Mouse (Mus musculus) erythroblast, embryonic 14.5 days (primary cell): ENCODE measurements at regions not wholly inside any gene's neighbourhood (a gene's known extent, or its start where the extent isn't known, plus 50 kb on each side); places are given as distances from the start of the nearest gene placed in this dataset.

Experiments used
- H3K27me3 ChIP-seq: 2 replicates; pipeline ENCODE4 v1.6.1; 2012; ENCODE audit warnings: inconsistent platforms; ENCODE audit not compliant: control insufficient read depth
- H3K36me3 ChIP-seq: 2 replicates; pipeline ENCODE4 v1.6.1; 2012; ENCODE audit warnings: mild to moderate bottlenecking, inconsistent platforms; ENCODE audit not compliant: control insufficient read depth
- H3K4me1 ChIP-seq: 2 replicates; pipeline ENCODE4 v1.6.1; 2012; ENCODE audit warnings: inconsistent platforms; ENCODE audit not compliant: control insufficient read depth
- H3K4me3 ChIP-seq: replicated peaks from 2 replicates; pipeline ENCODE3; 2012; ENCODE audit warnings: moderate library complexity, mild to moderate bottlenecking, inconsistent platforms
- H3K9me3 ChIP-seq: 2 replicates; pipeline ENCODE4 v1.6.1; 2012; ENCODE audit warnings: low read length, inconsistent platforms, mixed read lengths; ENCODE audit not compliant: control insufficient read depth
- GATA1 ChIP-seq: IDR thresholded peaks from 2 replicates; pipeline ENCODE4 v1.6.1; 2012; ENCODE audit warnings: low read length, inconsistent platforms, mixed read lengths
- TAL1 ChIP-seq: IDR thresholded peaks from 3 replicates; pipeline ENCODE4 v1.6.1; 2012; ENCODE audit warnings: low read length, inconsistent platforms, mixed read lengths

GRCm38 (mm10) chr1:154008593-154009310 lies 108.7 kb upstream of the Teddm2 start:
- Histone ChIP-seq H3K4me1 (peaks cover 7% of the 10 kb centered on the region), H3K36me3 (no peaks in the 10 kb centered on the region), H3K9me3 (no peaks in the 10 kb centered on the region), H3K4me3 (no peak overlapping the region), H3K27me3 (no peaks in the 10 kb centered on the region)
- TF ChIP-seq GATA1 (no peak), TAL1 (no peak)

DNA sequence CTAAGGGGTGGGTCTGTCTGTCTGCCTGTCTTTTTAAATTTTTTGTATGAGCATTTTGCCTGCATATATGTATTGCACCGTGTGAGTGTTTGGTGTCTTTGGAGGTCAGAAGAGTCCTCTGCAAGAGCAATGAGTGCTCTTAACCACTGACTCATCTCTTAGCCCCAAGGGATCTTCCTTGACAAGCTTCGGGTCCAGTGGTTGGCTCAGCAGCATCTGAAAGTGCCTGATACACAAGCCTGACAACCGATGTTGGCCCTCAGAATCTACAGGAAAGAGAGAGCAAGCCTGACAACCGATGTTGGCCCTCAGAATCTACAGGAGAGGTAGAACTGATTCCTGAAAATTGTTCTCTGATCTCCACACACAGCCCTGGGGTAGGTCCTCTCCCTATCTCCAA lies 110.7 kb upstream of the Teddm2 start:
- Histone ChIP-seq H3K4me3 (no peak overlapping the region), H3K9me3 (no peaks in the 10 kb centered on the region)
- no peak for TF ChIP-seq GATA1
- TF ChIP-seq TAL1 = no peak

GRCm38 (mm10) chr1:154016516-154016915 lies 116.5 kb upstream of the Teddm2 start:
- TF ChIP-seq TAL1 (no peak), GATA1 (no peak)
- H3K36me3 ChIP-seq = no peaks in the 10 kb centered on the region
- peaks cover 2% of the 10 kb centered on the region; the same call in 1 of the 2 replicates for H3K4me1 ChIP-seq
- H3K27me3 ChIP-seq = no peaks in the 10 kb centered on the region
- H3K4me3 ChIP-seq = no peak overlapping the region
- no peaks in the 10 kb centered on the region for H3K9me3 ChIP-seq

More for the DNA sequence above, 110.7 kb upstream of the Teddm2 start:
- Histone ChIP-seq H3K4me1 (peaks cover 7% of the 10 kb centered on the region), H3K36me3 (no peaks in the 10 kb centered on the region), H3K27me3 (no peaks in the 10 kb centered on the region)

DNA sequence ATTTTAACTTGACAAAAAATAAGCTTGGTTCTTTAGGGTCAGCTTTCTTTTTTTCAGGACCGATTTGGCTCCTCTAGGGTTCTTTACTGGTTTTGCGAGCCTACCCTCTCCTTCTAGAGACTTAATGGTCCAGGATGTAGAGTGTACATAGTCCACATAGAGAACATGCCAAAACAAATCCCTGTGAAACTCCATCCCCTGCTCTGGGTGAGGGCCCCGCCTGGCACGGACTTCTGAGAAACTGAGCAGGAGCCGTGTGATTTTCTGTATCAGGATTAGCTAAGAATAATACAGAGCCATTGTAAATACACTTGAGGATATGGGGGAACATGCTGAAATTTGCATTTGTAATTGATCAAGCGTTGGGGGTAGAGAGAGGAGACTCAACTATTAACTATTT lies 118.2 kb upstream of the Teddm2 start:
- H3K36me3 ChIP-seq = no peaks in the 10 kb centered on the region

GRCm38 (mm10) chr1:154024301-154024700 lies 124.3 kb upstream of the Teddm2 start:
- Histone ChIP-seq H3K36me3 (no peaks in the 10 kb centered on the region), H3K9me3 (no peaks in the 10 kb centered on the region), H3K4me3 (no peak overlapping the region), H3K27me3 (no peaks in the 10 kb centered on the region), H3K4me1 (peaks cover 11% of the 10 kb centered on the region)
- no peak for TF ChIP-seq TAL1
- TF ChIP-seq GATA1 = no peak

More for the DNA sequence above, 118.2 kb upstream of the Teddm2 start:
- no peak overlapping the region for H3K4me3 ChIP-seq
- H3K27me3 ChIP-seq = no peaks in the 10 kb centered on the region
- H3K4me1 ChIP-seq = peaks cover 2% of the 10 kb centered on the region; the same call in 1 of the 2 replicates
- TF ChIP-seq TAL1 (no peak), GATA1 (no peak)
- H3K9me3 ChIP-seq = no peaks in the 10 kb centered on the region

GRCm38 (mm10) chr1:154027303-154027702 lies 127.3 kb upstream of the Teddm2 start:
- Histone ChIP-seq H3K4me3 (no peak overlapping the region), H3K27me3 (no peaks in the 10 kb centered on the region)
- TF ChIP-seq GATA1 (no peak), TAL1 (no peak)

GRCm38 (mm10) chr1:154029826-154030225 lies 129.8 kb upstream of the Teddm2 start:
- TF ChIP-seq TAL1 (no peak), GATA1 (no peak)

More at GRCm38 (mm10) chr1:154027303-154027702, 127.3 kb upstream of the Teddm2 start:
- Histone ChIP-seq H3K36me3 (no peaks in the 10 kb centered on the region), H3K4me1 (peaks cover 22% of the 10 kb centered on the region), H3K9me3 (no peaks in the 10 kb centered on the region)

GRCm38 (mm10) chr1:154032669-154033099 lies 132.7 kb upstream of the Teddm2 start:
- Histone ChIP-seq H3K4me1 (peaks cover 63% of the 10 kb centered on the region), H3K36me3 (peaks cover 2% of the 10 kb centered on the region), H3K9me3 (no peaks in the 10 kb centered on the region), H3K27me3 (no peaks in the 10 kb centered on the region), H3K4me3 (peak overlapping the region; percentile 51)
- TF ChIP-seq GATA1 (no peak), TAL1 (no peak)

More at GRCm38 (mm10) chr1:154029826-154030225, 129.8 kb upstream of the Teddm2 start:
- no peak overlapping the region for H3K4me3 ChIP-seq
- no peaks in the 10 kb centered on the region for H3K36me3 ChIP-seq
- no peaks in the 10 kb centered on the region for H3K27me3 ChIP-seq
- no peaks in the 10 kb centered on the region for H3K9me3 ChIP-seq
- H3K4me1 ChIP-seq = peaks cover 47% of the 10 kb centered on the region

DNA sequence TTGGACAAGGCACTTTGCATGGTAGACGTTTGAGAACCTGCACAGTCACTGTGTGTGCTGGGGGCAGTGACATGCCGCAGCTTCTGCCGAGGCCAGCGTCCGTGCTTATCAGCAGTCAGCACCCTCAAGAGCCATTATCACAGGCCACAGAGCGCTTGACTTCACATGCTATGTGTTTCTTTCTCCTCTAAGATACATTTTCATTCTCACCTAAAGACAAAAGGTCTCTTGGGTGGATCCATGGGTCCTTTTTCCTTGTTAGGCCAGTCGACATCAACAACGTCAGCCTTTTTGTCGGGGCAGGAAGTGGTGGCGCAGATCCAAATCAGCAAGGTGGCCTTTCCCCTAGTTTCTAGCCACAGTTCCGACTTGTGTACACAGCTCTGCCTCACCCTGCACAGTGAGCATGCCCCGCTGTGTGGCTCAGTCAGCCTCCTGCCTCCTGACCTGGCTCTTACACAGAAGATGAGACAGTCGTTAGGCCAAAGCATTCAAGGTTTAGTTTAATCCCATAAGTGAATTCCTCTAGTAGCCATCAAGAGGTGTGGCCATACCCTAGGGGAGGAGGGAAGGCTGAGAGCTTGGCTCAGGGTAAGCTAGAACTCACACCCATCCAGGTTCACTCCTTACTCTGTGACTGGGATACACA lies 134.1 kb upstream of the Teddm2 start:
- Histone ChIP-seq H3K27me3 (no peaks in the 10 kb centered on the region), H3K4me3 (peak overlapping the region; percentile 51), H3K4me1 (peaks cover 62% of the 10 kb centered on the region), H3K36me3 (peaks cover 2% of the 10 kb centered on the region), H3K9me3 (no peaks in the 10 kb centered on the region)
- TF ChIP-seq GATA1 (peak; percentile 98), TAL1 (peak; percentile 92)
